Mouse (Mus musculus) hindbrain, embryonic 14.5 days (tissue): ENCODE measurements at regions not wholly inside any gene's neighbourhood (a gene's known extent, or its start where the extent isn't known, plus 50 kb on each side); places are given as distances from the start of the nearest gene placed in this dataset.

Experiments used
- ATAC-seq: fragments of 200-750 bp; cut with Nextera tagmentation; 2 replicates; pipeline ENCODE4 v1.8.0; 2017; ENCODE audit warnings: moderate number of reproducible peaks, mild to moderate bottlenecking, moderate TSS enrichment, moderate library complexity; ENCODE audit not compliant: low FRiP score
- DNase-seq: peaks from one replicate; pipeline ENCODE4 v3.0.0-alpha.2; 2015; ENCODE audit warnings: low spot score
- H3K27ac ChIP-seq: fragments of 300-500 bp; sonication (generic); 2 replicates; pipeline ENCODE4 v1.5.1; 2014; ENCODE audit warnings: mild to moderate bottlenecking, moderate library complexity
- H3K27me3 ChIP-seq: fragments of 300-500 bp; sonication (generic); 2 replicates; pipeline ENCODE4 v1.6.1; 2014; ENCODE audit warnings: mild to moderate bottlenecking, low read length, mixed read lengths; ENCODE audit not compliant: control insufficient read depth, insufficient read depth
- H3K36me3 ChIP-seq: fragments of 300-500 bp; sonication (generic); replicated peaks from 2 replicates; pipeline ENCODE4 v1.6.1; 2014; ENCODE audit not compliant: control insufficient read depth, insufficient read depth
- H3K4me1 ChIP-seq: fragments of 300-500 bp; sonication (generic); replicated peaks from 2 replicates; pipeline ENCODE4 v1.6.1; 2014; ENCODE audit warnings: antibody characterized with exemption, low read length, mixed read lengths; ENCODE audit not compliant: control insufficient read depth, insufficient read depth
- H3K4me2 ChIP-seq: fragments of 300-500 bp; sonication (generic); replicated peaks from 2 replicates; pipeline ENCODE4 v1.6.1; 2014; ENCODE audit warnings: mild to moderate bottlenecking, moderate library complexity
- H3K4me3 ChIP-seq: fragments of 300-500 bp; sonication (generic); replicated peaks from 2 replicates; pipeline ENCODE4 v1.5.1; 2014; ENCODE audit warnings: mild to moderate bottlenecking, low read length
- H3K9ac ChIP-seq: fragments of 300-500 bp; sonication (generic); 2 replicates; pipeline ENCODE4 v1.6.1; 2014
- H3K9me3 ChIP-seq: fragments of 300-500 bp; sonication (generic); 2 replicates; pipeline ENCODE4 v1.6.1; 2016; ENCODE audit warnings: low read length; ENCODE audit not compliant: control insufficient read depth
- WGBS: fragments of 180-500 bp; shearing (Covaris S2); extraction: QIAGEN DNeasy Blood & Tissue Kit; methylation state at CpG from one replicate; pipeline ENCODE4 v1.1.7; 2014; 5-methylcytosine and 5-hydroxymethylcytosine counted together

DNA sequence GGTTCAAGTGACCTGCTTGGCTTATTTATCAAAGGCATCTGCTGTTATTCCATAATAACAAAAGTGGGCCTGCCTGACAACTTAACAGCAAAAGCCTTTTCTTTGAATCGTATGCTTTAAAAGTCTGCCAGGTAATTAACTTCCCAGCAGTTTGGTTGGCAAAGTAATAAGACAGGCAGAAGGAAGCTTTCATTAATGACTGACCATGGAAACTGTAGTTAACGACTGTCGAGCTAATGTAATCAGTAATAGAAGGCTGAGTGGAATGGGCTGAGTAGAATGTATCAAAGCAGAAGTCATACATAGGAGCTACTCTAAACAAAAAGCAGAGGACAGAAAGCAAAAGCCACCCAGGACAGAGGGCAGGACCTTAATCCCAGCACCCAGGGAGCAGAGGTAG, 551.0 kb upstream of the Gm5415 start:
- no peak for ATAC-seq
- no peaks in the 10 kb centered on the region for H3K27me3 ChIP-seq
- no peaks in the 10 kb centered on the region for H3K9me3 ChIP-seq
- no peak overlapping the region for H3K27ac ChIP-seq
- no peaks in the 10 kb centered on the region for H3K36me3 ChIP-seq
- H3K9ac ChIP-seq = no peak overlapping the region
- no peaks in the 10 kb centered on the region for H3K4me1 ChIP-seq
- no peak for DNase-seq
- 47% methylated on average over 3 of the region's 3 CpGs for WGBS
- H3K4me2 ChIP-seq = no peak overlapping the region
- no peak overlapping the region for H3K4me3 ChIP-seq

DNA sequence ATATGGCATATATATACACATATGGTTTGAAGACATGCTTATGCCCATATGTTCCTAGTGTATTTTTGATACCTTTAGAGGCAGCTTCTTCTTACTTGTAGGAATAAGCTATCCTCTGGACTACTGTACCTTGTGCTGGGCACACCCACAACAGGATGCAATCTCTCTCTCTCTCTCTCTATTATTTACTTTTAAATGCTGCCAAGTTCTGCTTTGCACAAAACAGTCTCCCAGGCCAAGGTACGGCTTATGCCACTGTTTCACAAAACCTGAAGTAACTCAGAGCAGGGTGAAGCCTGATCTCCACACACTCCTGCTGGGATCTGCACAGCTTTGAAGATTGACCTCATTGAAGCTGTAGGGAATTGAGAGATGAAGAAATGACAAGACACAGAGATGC, 549.8 kb upstream of the Gm5415 start:
- H3K4me1 ChIP-seq = no peaks in the 10 kb centered on the region
- no peak overlapping the region for H3K27ac ChIP-seq
- no peak overlapping the region for H3K9ac ChIP-seq
- no peak overlapping the region for H3K4me2 ChIP-seq
- WGBS = 81% methylated on average over 1 of the region's 1 CpGs
- H3K36me3 ChIP-seq = no peaks in the 10 kb centered on the region
- H3K4me3 ChIP-seq = no peak overlapping the region
- no peak for DNase-seq
- no peaks in the 10 kb centered on the region for H3K27me3 ChIP-seq
- no peaks in the 10 kb centered on the region for H3K9me3 ChIP-seq
- ATAC-seq = no peak

GRCm38 (mm10) chr1:33074551-33074950, 527.5 kb upstream of the Gm5415 start:
- H3K9me3 ChIP-seq = no peaks in the 10 kb centered on the region
- DNase-seq = no peak
- no peaks in the 10 kb centered on the region for H3K27me3 ChIP-seq
- H3K4me2 ChIP-seq = no peak overlapping the region
- H3K4me1 ChIP-seq = no peaks in the 10 kb centered on the region
- no peak overlapping the region for H3K27ac ChIP-seq
- H3K9ac ChIP-seq = no peak overlapping the region
- 96% methylated on average over 1 of the region's 1 CpGs for whole genome bisulfite sequencing
- H3K36me3 ChIP-seq = no peaks in the 10 kb centered on the region
- H3K4me3 ChIP-seq = no peak overlapping the region
- no peak for ATAC-seq

DNA sequence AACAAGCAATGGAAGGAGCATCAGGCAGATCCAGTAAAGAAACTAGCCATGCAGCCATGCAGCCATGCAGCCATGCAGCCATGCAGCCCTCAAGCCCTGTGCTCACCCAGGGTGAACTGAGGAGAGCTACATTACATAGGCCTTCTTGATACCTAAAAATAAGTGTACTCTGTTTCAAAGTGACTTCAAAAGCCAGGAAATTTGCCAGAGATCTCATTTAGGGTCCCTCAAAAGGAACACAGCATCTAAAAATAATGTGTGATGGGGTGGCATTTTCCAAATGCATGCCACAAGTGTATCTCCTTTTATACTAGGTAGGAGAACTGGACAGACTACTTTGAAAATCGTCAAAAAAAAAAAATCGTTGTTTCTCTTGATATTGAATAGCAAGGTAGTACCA, 510.9 kb upstream of the Gm5415 start:
- Histone ChIP-seq H3K4me1 (no peaks in the 10 kb centered on the region), H3K4me2 (no peak overlapping the region), H3K27me3 (no peaks in the 10 kb centered on the region), H3K4me3 (no peak overlapping the region), H3K27ac (no peak overlapping the region), H3K9me3 (no peaks in the 10 kb centered on the region), H3K36me3 (no peaks in the 10 kb centered on the region), H3K9ac (no peak overlapping the region)
- 84% methylated on average over 2 of the region's 2 CpGs for WGBS
- DNase-seq = no peak
- ATAC-seq = no peak

DNA sequence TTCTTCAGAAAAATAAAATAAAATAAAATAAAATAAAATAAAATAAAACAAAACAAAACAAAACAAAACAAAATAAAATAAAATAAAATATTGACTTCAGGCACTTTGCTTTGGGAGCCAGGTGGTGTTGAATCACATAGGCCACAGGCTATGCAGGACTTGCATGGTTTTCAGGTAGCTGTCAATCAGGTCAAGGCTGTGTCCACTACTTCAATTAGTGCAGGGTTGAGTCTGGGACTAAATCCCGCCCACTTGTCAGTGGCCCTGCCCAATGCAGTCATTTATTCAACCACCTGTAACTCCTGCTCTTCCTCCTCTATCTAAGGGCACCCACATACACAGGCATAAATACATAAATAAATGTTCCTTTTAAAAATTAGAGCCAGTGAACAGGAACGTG, 497.3 kb upstream of the Gm5415 start:
- 87% methylated on average over 2 of the region's 2 CpGs for WGBS
- Histone ChIP-seq H3K27ac (no peak overlapping the region), H3K9me3 (no peaks in the 10 kb centered on the region), H3K27me3 (no peaks in the 10 kb centered on the region), H3K9ac (no peak overlapping the region), H3K4me2 (no peak overlapping the region), H3K36me3 (no peaks in the 10 kb centered on the region), H3K4me3 (no peak overlapping the region), H3K4me1 (no peaks in the 10 kb centered on the region)
- DNase-seq (no peak), ATAC-seq (no peak)

- peak; percentile 71; the same call in 1 of the 2 replicates for ATAC-seq
- no peaks in the 10 kb centered on the region for H3K27me3 ChIP-seq
- H3K4me1 ChIP-seq = no peaks in the 10 kb centered on the region
- H3K36me3 ChIP-seq = no peaks in the 10 kb centered on the region
- H3K27ac ChIP-seq = no peak overlapping the region
- 28% methylated on average over 2 of the region's 2 CpGs for WGBS
- H3K9ac ChIP-seq = no peak overlapping the region
- no peak overlapping the region for H3K4me2 ChIP-seq
- no peaks in the 10 kb centered on the region for H3K9me3 ChIP-seq
- no peak for DNase-seq
- no peak overlapping the region for H3K4me3 ChIP-seq
These were observed 495.3 kb upstream of the Gm5415 start for GRCm38 (mm10) chr1:33042424-33042823.

DNA sequence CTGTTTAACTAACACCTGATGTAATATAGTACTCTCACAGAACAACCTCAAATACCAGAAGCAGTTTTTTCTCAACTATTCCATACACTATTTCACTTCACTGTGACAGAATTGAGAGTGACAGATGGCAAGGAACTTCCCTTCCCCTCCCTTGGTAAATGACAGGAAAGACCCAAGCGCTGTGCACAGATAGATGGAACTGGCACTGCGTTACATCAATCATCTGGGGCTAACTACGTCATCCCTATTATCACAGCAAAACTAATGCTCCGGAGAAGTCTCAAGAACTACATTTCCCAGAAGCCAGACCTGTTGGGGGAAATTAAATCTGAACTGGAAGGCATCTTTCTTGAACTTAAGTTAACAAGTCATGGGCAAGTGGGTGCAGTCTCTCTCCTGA, 493.6 kb upstream of the Gm5415 start:
- Histone ChIP-seq H3K9me3 (no peaks in the 10 kb centered on the region), H3K9ac (no peak overlapping the region), H3K4me1 (no peaks in the 10 kb centered on the region), H3K4me2 (no peak overlapping the region), H3K27me3 (no peaks in the 10 kb centered on the region), H3K36me3 (no peaks in the 10 kb centered on the region), H3K4me3 (no peak overlapping the region), H3K27ac (no peak overlapping the region)
- 67% methylated on average over 4 of the region's 4 CpGs for WGBS
- DNase-seq (no peak), ATAC-seq (no peak; the same call in 1 of the 2 replicates)

GRCm38 (mm10) chr1:33031991-33032390, 484.9 kb upstream of the Gm5415 start:
- no peak for ATAC-seq
- H3K4me1 ChIP-seq = no peaks in the 10 kb centered on the region; the same call in 1 of the 2 replicates
- no peak for DNase-seq
- no peak overlapping the region for H3K4me2 ChIP-seq
- no peak overlapping the region for H3K27ac ChIP-seq
- H3K36me3 ChIP-seq = no peaks in the 10 kb centered on the region
- no peaks in the 10 kb centered on the region for H3K27me3 ChIP-seq
- H3K9ac ChIP-seq = no peak overlapping the region
- no peaks in the 10 kb centered on the region for H3K9me3 ChIP-seq
- H3K4me3 ChIP-seq = no peak overlapping the region
- WGBS = 75% methylated on average over 3 of the region's 3 CpGs

DNA sequence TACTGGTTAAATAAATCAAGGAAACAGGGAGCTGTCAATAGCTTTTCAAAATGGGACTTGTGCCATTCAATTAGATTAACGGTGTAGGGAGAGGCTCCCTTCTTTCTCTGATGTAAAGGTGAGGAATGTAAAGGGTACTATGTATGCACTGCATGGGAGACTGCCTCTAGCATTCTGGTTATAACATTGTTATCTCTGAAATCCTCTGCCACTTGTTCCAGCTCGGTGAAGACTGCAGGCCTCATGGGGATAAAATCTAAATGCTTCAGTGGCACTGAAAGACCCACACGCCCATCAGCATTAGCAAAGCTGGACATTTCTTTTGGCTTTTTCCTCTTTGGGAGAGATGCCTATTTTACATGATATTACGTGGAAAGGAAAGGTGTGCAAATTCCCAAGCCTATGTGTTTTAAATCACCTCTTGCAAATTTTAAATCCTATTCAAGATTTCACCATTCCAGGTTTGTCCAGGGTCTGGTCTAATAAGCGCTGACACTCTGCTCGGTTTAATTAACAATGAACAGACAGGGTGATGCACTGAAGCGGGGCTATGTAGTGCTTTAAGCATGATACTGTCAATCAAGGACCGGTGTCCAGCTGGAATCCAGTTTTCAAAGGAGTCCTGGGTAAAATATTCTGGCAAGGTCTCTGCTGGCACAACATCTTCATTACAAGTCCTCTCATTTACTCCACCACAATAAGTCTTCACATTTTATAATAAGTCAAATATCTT, 479.8 kb upstream of the Gm5415 start:
- WGBS = 22% methylated on average over 8 of the region's 8 CpGs
- ATAC-seq = peak; percentile 82; the same call in 1 of the 2 replicates
- Histone ChIP-seq H3K9ac (0 out of 2 replicates have a peak overlapping the region, but pooled peaks have one; percentile 12), H3K9me3 (no peaks in the 10 kb centered on the region), H3K27ac (no peak overlapping the region; the same call in 1 of the 2 replicates), H3K4me1 (peaks cover 9% of the 10 kb centered on the region), H3K4me3 (no peak overlapping the region), H3K27me3 (no peaks in the 10 kb centered on the region), H3K4me2 (no peak overlapping the region), H3K36me3 (no peaks in the 10 kb centered on the region)
- no peak for DNase-seq

DNA sequence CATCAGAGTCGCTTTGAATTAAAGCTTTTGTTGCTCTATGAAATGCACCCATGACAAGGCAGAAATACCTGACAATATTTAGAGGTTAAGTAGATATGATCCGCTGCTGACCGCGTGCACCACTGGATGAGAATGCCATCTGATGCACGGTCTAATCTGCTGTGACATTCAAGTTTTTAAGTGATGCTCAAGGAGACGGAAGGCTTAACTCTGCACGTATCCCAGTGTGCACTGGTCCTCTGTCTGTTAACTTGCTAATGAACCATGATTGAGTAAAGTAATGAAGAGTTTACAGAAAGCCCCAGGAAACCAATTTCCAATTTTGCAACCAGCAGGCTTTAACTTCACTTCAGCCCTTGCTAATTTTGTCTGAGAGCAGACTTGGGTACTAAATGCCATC, 478.3 kb upstream of the Gm5415 start:
- no peak overlapping the region for H3K4me2 ChIP-seq
- H3K36me3 ChIP-seq = no peaks in the 10 kb centered on the region
- no peaks in the 10 kb centered on the region for H3K27me3 ChIP-seq
- H3K4me3 ChIP-seq = no peak overlapping the region
- no peak overlapping the region for H3K9ac ChIP-seq
- DNase-seq = peak; percentile 37
- peaks cover 9% of the 10 kb centered on the region for H3K4me1 ChIP-seq
- H3K27ac ChIP-seq = no peak overlapping the region
- ATAC-seq = 0 out of 2 replicates have a peak, but pooled peaks have one; percentile 51
- 50% methylated on average over 7 of the region's 7 CpGs for WGBS
- no peaks in the 10 kb centered on the region for H3K9me3 ChIP-seq
